Mouse (Mus musculus) left cerebral cortex, postnatal 25 days (tissue): ENCODE results near the gene Hes2. TPM values are rescaled to one million over a fixed set of nuclear protein-coding genes. Genes with fewer than 3 reads are reported as not detected.

Experiments
- DNase-seq, 2 experiments: peaks; one replicate each; pipeline ENCODE4 v3.0.0; 2022; ENCODE audit warnings: low spot score in 2 of 2, mixed read lengths in 1 of 2
- intact Hi-C: fragments of 180-260 bp; cut with DNase I; formaldehyde crosslinking; loops from one replicate; pipeline ENCODE4 v1.15.1; 2025
- total RNA-seq, 2 experiments: library from RNA; stranded (reverse); gene quantifications; 2 replicates each; pipeline ENCODE4 v1.2.3; 2021

The Hes2 gene
- total RNA-seq = not detected

GRCm38 (mm10) chr4:152158585-152159284 is at the start of gene Hes2:
Hes2 (plus strand) TSS chr4:152158867.
- intact Hi-C loops = no loop called here
- no peak for DNase-seq

- intact Hi-C loops = no loop called here
Measured at GRCm38 (mm10) chr4:152109509-152109908, 49.2 kb upstream of the Hes2 start.

GRCm38 (mm10) chr4:152110689-152111088 is 48.0 kb upstream of the Hes2 start:
- DNase-seq = no peak
- intact Hi-C loops = no loop called here

More at GRCm38 (mm10) chr4:152109509-152109908, 49.2 kb upstream of the Hes2 start:
- DNase-seq = no peak

GRCm38 (mm10) chr4:152112329-152112728 is 46.3 kb upstream of the Hes2 start:
- intact Hi-C loops = no loop called here
- no peak for DNase-seq

- DNase-seq = no peak
- intact Hi-C loops = no loop called here
Measured at GRCm38 (mm10) chr4:152114080-152114479, 44.6 kb upstream of the Hes2 start.

GRCm38 (mm10) chr4:152115921-152116612 is 42.6 kb upstream of the Hes2 start, which contains the start of gene Tnfrsf25:
Tnfrsf25 (plus strand) TSS chr4:152115934.
- no peak for DNase-seq
- intact Hi-C loops = no loop called here

GRCm38 (mm10) chr4:152117538-152117937 is 41.1 kb upstream of the Hes2 start:
- intact Hi-C loops = no loop called here
- no peak for DNase-seq

- intact Hi-C loops = no loop called here
- DNase-seq = peak; percentile 45 to 72
Measured at GRCm38 (mm10) chr4:152119396-152120292, 39.0 kb upstream of the Hes2 start.

GRCm38 (mm10) chr4:152120311-152121182 is 38.1 kb upstream of the Hes2 start:
- peak in 1 of 2 experiments; percentile 74 for DNase-seq
- intact Hi-C loops = no loop called here

- no peak for DNase-seq
Measured at GRCm38 (mm10) chr4:152121183-152121505, 37.5 kb upstream of the Hes2 start.

GRCm38 (mm10) chr4:152124361-152124961 is 34.2 kb upstream of the Hes2 start:
- intact Hi-C loops = no loop called here
- DNase-seq = no peak

More at GRCm38 (mm10) chr4:152121183-152121505, 37.5 kb upstream of the Hes2 start:
- intact Hi-C loops = no loop called here

- no peak for DNase-seq
- intact Hi-C loops = no loop called here
Measured at GRCm38 (mm10) chr4:152125161-152126025, 33.3 kb upstream of the Hes2 start.

GRCm38 (mm10) chr4:152126026-152126920 is 32.4 kb upstream of the Hes2 start:
- intact Hi-C loops = no loop called here
- DNase-seq = no peak

GRCm38 (mm10) chr4:152127884-152128283 is 30.8 kb upstream of the Hes2 start:
- no peak for DNase-seq
- intact Hi-C loops = no loop called here

- DNase-seq = no peak
- intact Hi-C loops = no loop called here
Measured at GRCm38 (mm10) chr4:152128784-152129183, 29.9 kb upstream of the Hes2 start.

GRCm38 (mm10) chr4:152129395-152129930 is 29.2 kb upstream of the Hes2 start:
- DNase-seq = no peak
- intact Hi-C loops = no loop called here
